Mouse (Mus musculus) intestine, embryonic 16.5 days (tissue): ENCODE measurements at regions not wholly inside any gene's neighbourhood (a gene's known extent, or its start where the extent isn't known, plus 50 kb on each side); places are given as distances from the start of the nearest gene placed in this dataset.

Experiments used
- ATAC-seq: fragments of 200-750 bp; cut with Nextera tagmentation; 2 replicates; pipeline ENCODE4 v1.8.0; 2017; ENCODE audit warnings: moderate TSS enrichment, moderate library complexity
- H3K27ac ChIP-seq: fragments of 300-500 bp; sonication (generic); 2 replicates; pipeline ENCODE4 v1.5.1; 2014; ENCODE audit warnings: mild to moderate bottlenecking, low read length
- H3K27me3 ChIP-seq: fragments of 300-500 bp; sonication (generic); replicated peaks from 2 replicates; pipeline ENCODE4 v1.6.1; 2014; ENCODE audit warnings: low read length, control low read depth, mixed read lengths; ENCODE audit not compliant: control insufficient read depth, insufficient read depth
- H3K36me3 ChIP-seq: fragments of 300-500 bp; sonication (generic); 2 replicates; pipeline ENCODE4 v1.6.1; 2014; ENCODE audit warnings: low read length, control low read depth; ENCODE audit not compliant: control insufficient read depth, insufficient read depth
- H3K4me1 ChIP-seq: fragments of 300-500 bp; sonication (generic); 2 replicates; pipeline ENCODE4 v1.6.1; 2014; ENCODE audit warnings: low read length, control low read depth, mixed read lengths; ENCODE audit not compliant: control insufficient read depth, insufficient read depth
- H3K4me2 ChIP-seq: fragments of 300-500 bp; sonication (generic); 2 replicates; pipeline ENCODE4 v1.6.1; 2014; ENCODE audit warnings: low read depth, low read length, control low read depth
- H3K4me3 ChIP-seq: fragments of 300-500 bp; sonication (generic); 2 replicates; pipeline ENCODE4 v1.5.1; 2014; ENCODE audit warnings: mild to moderate bottlenecking, low read length
- H3K9ac ChIP-seq: fragments of 300-500 bp; sonication (generic); 2 replicates; pipeline ENCODE4 v1.6.1; 2014; ENCODE audit warnings: low read depth, low read length
- H3K9me3 ChIP-seq: fragments of 300-500 bp; sonication (generic); 2 replicates; pipeline ENCODE4 v1.6.1; 2016; ENCODE audit warnings: low read length, control low read depth; ENCODE audit not compliant: control insufficient read depth
- WGBS: fragments of 180-500 bp; shearing (Covaris S2); extraction: QIAGEN DNeasy Blood & Tissue Kit; methylation state at CpG from one replicate; pipeline ENCODE4 v1.1.7; 2014; 5-methylcytosine and 5-hydroxymethylcytosine counted together

DNA sequence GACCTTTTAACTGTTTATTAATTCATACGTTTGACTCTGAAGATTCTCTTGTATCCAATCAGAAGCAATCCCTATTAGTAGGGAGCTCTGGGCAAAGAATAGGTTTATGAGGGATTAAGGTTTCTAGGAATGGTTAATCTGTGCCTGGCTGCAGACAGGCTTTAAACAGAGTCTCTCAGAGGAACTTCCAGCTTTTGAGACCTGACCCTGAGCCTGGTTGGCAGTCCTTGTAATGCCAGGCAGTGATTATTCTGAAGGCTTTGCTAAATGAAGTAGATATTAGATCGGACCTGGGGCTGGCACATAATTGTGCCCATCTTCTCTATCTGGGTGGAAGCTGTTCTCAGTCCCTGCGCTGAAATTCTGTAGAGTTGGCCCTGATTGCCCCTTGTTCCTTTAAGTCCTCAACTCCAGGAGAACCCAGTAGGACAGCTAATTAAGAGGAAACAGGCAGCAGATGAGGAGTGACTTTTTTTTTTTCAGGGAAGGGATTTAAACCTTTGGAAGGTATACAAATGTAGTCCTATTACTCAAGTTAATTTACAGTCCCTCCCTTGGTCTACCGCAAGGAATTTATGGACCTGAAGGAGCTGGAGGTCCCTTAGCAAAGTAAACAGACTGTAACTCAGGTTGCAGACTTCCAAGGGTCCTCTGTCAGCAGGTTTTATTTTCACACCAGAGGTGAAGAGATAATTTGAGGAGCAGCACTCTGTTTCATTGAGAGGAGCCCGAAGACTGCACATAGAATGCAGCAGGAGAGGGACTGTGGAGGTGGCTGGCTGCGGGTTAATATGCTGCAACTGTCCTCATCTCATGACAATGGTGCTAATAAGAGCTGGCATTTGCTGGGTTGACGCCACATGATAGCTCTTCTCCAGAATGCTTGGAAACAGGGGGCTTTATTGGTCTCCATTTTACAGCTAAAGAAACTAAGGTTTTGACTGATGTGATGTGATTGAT is 595.7 kb downstream of the Bcl11a start:
- 49% methylated on average over 7 of the region's 7 CpGs for WGBS

DNA sequence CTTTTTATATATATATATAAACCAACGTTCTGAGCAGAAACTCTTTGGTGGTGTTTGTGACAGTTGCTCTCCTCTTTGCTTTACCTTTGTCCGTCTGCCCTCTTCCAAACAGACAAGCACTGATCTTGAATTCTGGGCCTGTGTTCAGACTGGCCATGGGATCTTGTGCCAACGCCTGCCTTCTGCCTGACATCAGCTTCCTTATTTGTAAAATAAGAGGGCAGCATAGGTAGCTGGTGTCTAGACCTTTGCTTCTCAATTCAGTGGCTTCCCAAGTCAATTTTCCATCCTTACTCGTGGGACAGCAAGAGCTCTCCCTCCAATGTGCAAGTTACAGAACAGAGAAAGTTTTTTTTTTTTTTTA is 596.3 kb downstream of the Bcl11a start:
- Histone ChIP-seq H3K27ac (no peak overlapping the region), H3K27me3 (no peaks in the 10 kb centered on the region), H3K9me3 (no peaks in the 10 kb centered on the region), H3K4me3 (no peak overlapping the region), H3K36me3 (no peaks in the 10 kb centered on the region), H3K4me2 (no peak overlapping the region), H3K4me1 (no peaks in the 10 kb centered on the region), H3K9ac (no peak overlapping the region)
- no peak for ATAC-seq
- 46% methylated on average over 4 of the region's 4 CpGs for whole genome bisulfite sequencing

More for the DNA sequence above, 595.7 kb downstream of the Bcl11a start:
- H3K9ac ChIP-seq = no peak overlapping the region
- no peaks in the 10 kb centered on the region for H3K4me1 ChIP-seq
- H3K36me3 ChIP-seq = no peaks in the 10 kb centered on the region
- no peaks in the 10 kb centered on the region for H3K27me3 ChIP-seq
- H3K9me3 ChIP-seq = no peaks in the 10 kb centered on the region
- no peak overlapping the region for H3K4me2 ChIP-seq
- no peak for ATAC-seq
- no peak overlapping the region for H3K4me3 ChIP-seq
- no peak overlapping the region for H3K27ac ChIP-seq

DNA sequence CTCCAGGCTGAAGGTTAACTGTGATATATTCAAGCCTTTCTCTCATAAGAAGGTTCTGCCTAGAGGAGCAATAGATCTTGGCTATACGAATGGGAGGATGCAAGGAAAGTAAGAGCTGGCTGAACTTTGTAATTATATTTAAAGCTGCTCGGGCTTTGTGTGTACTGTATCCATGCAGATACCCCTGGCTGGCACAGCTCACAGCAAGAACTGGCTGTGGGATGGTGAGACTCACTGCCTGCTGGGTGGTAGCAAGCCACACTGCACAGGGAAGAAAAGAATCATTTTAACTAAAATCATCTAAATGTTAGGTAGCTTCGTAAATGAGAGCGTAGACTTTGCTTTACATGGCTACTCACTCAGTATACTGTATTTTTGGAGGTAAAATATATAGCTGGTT is 599.2 kb downstream of the Bcl11a start:
- ATAC-seq = no peak
- no peaks in the 10 kb centered on the region for H3K27me3 ChIP-seq

DNA sequence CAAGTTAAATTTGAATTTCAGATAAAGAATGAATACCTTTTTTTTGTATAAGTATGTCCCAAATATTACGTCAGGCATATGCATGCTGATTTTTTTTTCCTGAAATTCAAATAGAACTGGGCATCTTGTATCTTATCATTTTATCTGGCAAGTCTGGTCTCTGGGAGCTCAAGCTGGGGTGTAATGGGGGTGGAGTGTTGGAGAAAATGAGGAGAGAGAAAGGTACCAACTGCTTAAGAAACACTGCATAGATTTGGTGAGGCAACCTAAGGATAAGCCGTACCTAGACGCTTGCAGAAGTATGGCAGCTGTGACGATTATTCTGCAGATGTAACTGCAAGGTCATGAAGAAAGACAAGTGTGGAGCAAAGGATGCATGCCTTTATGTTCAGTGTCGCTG is 601.7 kb downstream of the Bcl11a start:
- no peaks in the 10 kb centered on the region for H3K36me3 ChIP-seq
- no peaks in the 10 kb centered on the region for H3K4me1 ChIP-seq
- H3K9me3 ChIP-seq = no peaks in the 10 kb centered on the region
- H3K9ac ChIP-seq = no peak overlapping the region
- 90% methylated on average over 5 of the region's 5 CpGs for WGBS
- ATAC-seq = no peak
- H3K27me3 ChIP-seq = no peaks in the 10 kb centered on the region
- H3K4me2 ChIP-seq = no peak overlapping the region
- H3K4me3 ChIP-seq = no peak overlapping the region
- H3K27ac ChIP-seq = no peak overlapping the region

More for the DNA sequence above, 599.2 kb downstream of the Bcl11a start:
- Histone ChIP-seq H3K4me3 (no peak overlapping the region), H3K4me1 (no peaks in the 10 kb centered on the region), H3K9ac (no peak overlapping the region), H3K9me3 (no peaks in the 10 kb centered on the region), H3K36me3 (no peaks in the 10 kb centered on the region), H3K4me2 (no peak overlapping the region), H3K27ac (no peak overlapping the region)
- WGBS = 82% methylated on average over 4 of the region's 4 CpGs

DNA sequence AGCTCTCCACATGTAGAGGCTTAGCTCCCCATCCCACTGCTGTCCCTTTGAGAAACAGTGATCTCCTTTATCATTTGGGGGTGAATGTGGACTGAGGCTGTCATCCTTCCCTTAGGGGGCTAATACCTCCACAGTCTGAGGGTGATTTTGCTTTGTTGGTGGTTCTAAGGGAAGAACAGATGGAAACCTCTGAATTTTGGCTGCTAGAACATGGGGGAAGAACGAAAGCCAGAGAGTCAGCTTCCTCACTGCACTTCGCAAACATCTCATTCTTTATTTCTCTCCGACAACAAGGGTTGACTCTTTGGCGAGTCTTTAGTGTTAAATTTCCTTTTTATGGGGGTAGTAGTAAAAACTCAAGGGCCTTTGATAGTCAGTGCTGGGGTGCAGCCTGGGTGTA is 604.6 kb downstream of the Bcl11a start:
- Histone ChIP-seq H3K27ac (no peak overlapping the region), H3K9ac (no peak overlapping the region), H3K27me3 (no peaks in the 10 kb centered on the region), H3K36me3 (no peaks in the 10 kb centered on the region), H3K4me3 (no peak overlapping the region), H3K9me3 (no peaks in the 10 kb centered on the region), H3K4me2 (no peak overlapping the region), H3K4me1 (no peaks in the 10 kb centered on the region)
- WGBS = 50% methylated on average over 4 of the region's 4 CpGs
- no peak for ATAC-seq

DNA sequence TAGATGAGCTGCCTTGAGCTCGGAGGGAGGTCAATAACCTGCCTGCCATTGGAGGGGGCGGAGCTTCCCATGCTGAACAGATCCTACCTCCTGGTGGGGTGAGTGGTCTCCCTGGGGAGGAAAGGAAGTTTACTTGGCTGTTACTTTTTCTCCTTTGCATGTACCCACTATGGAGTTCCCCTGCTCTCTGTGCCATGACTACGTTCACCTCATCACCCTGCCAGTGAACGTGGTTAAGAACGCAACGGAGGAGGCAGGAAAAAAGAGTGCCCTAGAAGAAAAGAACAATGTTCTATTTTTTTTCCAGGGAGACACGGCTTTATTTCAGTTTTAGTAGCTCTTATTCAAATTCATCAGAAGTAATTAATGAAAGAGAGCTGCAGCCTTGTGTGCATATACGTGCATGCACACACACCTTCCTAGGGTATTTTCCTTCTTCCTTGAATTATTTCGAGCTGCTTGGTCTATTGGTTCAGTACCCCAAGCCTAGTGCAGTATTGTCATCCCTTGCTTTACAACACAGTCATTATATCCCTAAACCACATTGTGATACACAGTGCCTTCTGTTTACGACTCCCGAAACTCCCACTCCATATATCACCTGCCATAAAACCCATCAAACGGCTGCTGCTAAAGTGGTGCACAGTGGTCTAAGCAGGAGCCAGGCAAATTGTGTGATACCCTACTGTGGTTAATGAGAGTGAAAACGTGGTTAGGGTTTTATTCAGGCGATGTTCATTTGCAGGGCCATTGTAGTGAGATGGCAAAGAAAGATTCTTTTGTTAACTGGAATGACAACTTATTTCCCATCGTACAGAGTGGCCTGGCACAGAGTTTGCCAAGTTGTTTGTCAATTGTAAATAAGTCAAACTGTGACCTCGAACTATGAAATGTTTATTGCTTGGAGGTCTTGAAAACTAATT is 608.0 kb downstream of the Bcl11a start:
- WGBS = 56% methylated on average over 16 of the region's 16 CpGs
- Histone ChIP-seq H3K9ac (no peak overlapping the region), H3K9me3 (no peaks in the 10 kb centered on the region), H3K4me2 (no peak overlapping the region), H3K36me3 (no peaks in the 10 kb centered on the region), H3K4me3 (no peak overlapping the region), H3K27me3 (no peaks in the 10 kb centered on the region), H3K27ac (no peak overlapping the region), H3K4me1 (no peaks in the 10 kb centered on the region)
- ATAC-seq = no peak

DNA sequence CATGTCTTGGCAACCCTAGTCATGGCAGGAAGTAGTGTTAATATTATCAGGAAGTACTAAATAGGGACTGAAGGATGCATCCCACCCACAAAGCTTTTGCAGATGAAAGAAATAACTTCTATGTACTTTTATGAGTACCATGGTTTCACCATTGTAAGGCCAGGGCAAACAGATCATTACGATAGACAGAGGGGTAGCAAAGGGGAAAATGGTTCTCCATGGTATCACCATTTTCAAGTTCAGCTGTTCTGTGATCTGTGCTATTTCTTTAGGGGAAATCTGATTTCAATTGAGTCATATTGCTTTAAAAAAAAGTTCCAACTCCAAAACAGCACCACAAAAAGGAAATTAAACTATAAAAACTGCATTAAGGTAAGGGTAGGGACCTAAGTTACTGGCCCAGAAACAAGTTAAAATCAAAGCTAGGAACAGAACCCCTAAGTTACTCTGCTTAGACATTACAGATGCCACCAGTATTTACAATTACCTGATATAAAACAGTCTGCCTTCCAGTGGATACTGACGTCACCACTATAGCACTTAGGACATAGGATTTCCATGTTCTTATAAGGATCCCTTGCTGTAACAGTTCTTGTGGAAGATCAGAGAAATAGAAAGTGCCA is 610.4 kb downstream of the Bcl11a start:
- H3K4me3 ChIP-seq = no peak overlapping the region
- no peak for ATAC-seq
- no peaks in the 10 kb centered on the region for H3K27me3 ChIP-seq
- 80% methylated on average over 2 of the region's 2 CpGs for WGBS
- no peak overlapping the region for H3K9ac ChIP-seq
- H3K4me1 ChIP-seq = no peaks in the 10 kb centered on the region
- no peaks in the 10 kb centered on the region for H3K36me3 ChIP-seq
- H3K4me2 ChIP-seq = no peak overlapping the region
- H3K27ac ChIP-seq = no peak overlapping the region
- no peaks in the 10 kb centered on the region for H3K9me3 ChIP-seq

DNA sequence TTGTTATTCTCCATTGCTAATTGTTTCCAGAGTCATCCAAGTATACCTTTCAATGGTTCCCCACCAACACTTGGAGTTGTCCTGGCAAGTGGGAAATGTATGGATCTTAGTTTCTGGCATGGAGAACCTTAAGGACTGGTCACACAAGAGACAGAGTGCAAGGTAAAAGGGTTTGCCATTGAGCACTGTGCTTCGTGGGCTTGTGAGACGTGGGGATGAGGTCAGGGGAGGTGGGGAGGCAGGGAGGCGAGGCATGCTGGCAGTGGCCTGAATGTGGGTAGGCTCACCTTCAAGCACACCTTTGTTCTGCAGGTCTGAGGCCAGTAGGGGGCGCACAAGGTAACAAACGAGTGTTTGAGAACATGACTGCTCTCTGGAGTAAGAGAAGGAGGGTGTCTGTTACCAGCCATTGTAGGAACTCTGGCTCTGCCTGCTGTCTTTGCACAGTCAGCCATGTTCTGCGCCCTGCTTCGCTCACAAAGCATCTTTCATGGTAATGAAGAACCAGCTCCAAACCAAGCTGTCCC is 612.0 kb downstream of the Bcl11a start:
- Histone ChIP-seq H3K4me2 (no peak overlapping the region), H3K27ac (no peak overlapping the region), H3K4me1 (no peaks in the 10 kb centered on the region), H3K27me3 (no peaks in the 10 kb centered on the region), H3K36me3 (no peaks in the 10 kb centered on the region), H3K9me3 (no peaks in the 10 kb centered on the region), H3K9ac (no peak overlapping the region), H3K4me3 (no peak overlapping the region)
- no peak for ATAC-seq
- 48% methylated on average over 7 of the region's 7 CpGs for WGBS

DNA sequence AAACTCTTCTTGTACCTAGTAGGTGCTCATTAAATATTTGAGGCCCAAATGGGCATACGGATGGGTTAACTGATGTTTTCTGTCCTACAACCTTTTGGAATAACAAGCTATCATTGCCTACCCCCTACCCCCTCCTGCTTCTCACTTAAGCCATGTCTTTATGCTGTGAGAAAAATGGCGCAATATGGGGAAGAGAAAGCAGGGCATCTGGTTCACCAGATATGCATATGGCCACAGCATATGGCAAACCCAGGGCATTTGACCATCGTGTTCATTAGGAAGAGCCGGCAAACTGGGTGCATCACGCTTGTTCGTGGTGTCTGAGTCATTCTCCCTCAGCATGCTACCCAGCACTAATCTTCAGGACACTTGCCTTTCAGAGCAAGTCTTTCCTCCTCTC is 616.1 kb downstream of the Bcl11a start:
- Histone ChIP-seq H3K36me3 (no peaks in the 10 kb centered on the region), H3K27ac (no peak overlapping the region), H3K27me3 (no peaks in the 10 kb centered on the region), H3K9me3 (no peaks in the 10 kb centered on the region), H3K4me1 (no peaks in the 10 kb centered on the region), H3K9ac (no peak overlapping the region), H3K4me2 (no peak overlapping the region), H3K4me3 (no peak overlapping the region)
- ATAC-seq = no peak
- 87% methylated on average over 6 of the region's 6 CpGs for WGBS
